Mouse (Mus musculus) small intestine, adult 2 months (tissue): ENCODE measurements around the gene Rps21.

ENCODE experiments used
- CTCF ChIP-seq: fragments of 200-500 bp; IDR thresholded peaks from 2 replicates; pipeline ENCODE4 v1.5.1; 2012; ENCODE audit warnings: low read depth, mild to moderate bottlenecking, control low read depth, inconsistent platforms, low read length, moderate library complexity, mixed read lengths; ENCODE audit not compliant: insufficient replicate concordance, insufficient read length; ENCODE audit errors: extremely low read depth
- POLR2A ChIP-seq: fragments of 200-500 bp; IDR thresholded peaks from 2 replicates; pipeline ENCODE4 v1.6.1; 2012; ENCODE audit warnings: low read depth, mild to moderate bottlenecking, control low read depth, inconsistent platforms, low read length, moderate library complexity

DNA sequence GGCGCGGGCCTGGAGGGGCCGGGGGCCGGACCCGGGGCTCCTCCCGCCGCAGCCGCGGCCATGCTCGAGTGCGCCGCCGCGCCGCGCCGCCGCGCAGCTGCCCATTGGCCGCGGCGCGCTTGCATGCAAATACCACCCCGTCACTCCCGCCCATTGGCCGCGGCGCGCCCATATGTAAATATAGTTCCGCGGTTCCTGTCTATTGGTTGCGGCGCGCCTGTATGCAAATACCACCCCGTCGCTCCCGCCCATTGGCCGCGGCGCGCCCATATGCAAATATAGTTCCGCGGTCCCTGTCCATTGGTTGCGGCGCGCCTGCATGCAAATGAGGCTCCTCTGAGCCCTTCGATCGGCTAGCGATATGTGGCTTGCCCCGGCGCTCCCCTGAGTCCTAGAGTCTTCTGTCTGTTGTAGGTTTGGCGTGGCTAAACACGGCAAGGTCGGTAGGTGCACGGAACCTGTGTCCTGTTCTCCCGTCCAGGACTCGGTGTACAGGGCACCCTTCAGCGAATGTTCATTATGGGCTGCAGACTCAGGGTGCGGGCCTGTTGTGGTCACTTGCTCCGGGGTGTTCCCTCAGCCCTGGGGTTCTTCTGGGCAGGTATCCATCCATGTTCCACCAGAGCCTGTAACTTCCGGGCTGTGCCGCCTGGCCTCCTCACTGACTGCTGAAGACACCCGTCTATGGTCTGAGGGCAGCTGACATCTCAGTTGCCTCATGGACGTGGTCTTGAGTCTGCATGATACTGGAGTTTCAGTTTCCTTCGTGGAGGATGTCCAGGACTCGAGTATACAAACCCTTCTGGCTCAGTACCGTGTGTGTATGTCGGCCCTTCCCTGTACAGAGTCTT, 16.4 kb downstream of the Rps21 start, which contains the start of gene Cables2:
- TF ChIP-seq POLR2A (peak; percentile 15; the same call in 1 of the 2 replicates), CTCF (no peak)
